Mouse (Mus musculus): ENCODE measurements around the gene Ccdc70.
"Not testable (repeated sequence)": the region's sequence is repeated elsewhere in the genome, so short reads cannot be mapped to it uniquely, and the experiment has no call there.

The Ccdc70 gene

GRCm38 (mm10) chr8:21969475-21969874, at the start of gene Ccdc70:
TSS of gene Ccdc70 (plus strand) at chr8:21969775.
- in situ Hi-C loops (cut with MseI, MboI) = loop anchor here in 1 of 2 experiments (25.0 kb wide), 1 partner anchor 957 kb away; no protein-coding TSS in a partner anchor

GRCm38 (mm10) chr8:21930754-21931153, 38.8 kb upstream of the Ccdc70 start:
- in situ Hi-C loops (cut with MseI, MboI) = not testable (repeated sequence)

GRCm38 (mm10) chr8:21932610-21933009, 37.0 kb upstream of the Ccdc70 start, which contains the start of gene Defb15:
TSS of gene Defb15 (minus strand) at chr8:21932710.
- in situ Hi-C loops (cut with MseI, MboI) = no loop called here

DNA sequence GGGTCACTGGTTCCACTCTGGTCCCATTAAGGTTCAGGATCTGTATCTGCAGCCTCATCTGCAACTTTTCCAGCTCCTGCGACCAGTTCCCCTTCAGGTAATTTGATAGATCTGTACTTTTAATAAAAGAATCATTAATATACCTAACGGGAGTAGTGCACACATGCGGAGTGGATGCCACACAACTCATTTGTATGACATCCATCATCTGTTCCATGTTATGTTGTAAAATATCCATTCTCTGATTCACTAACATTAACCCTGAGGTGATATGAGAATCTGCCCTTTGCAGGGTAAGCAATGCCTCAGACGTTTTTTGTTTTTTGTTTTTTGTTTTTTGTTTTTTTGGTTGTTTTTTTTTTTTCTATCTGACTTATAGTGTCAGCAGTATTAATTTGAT, 31.5 kb upstream of the Ccdc70 start, which contains the start of gene Defb35:
Gene Defb35 (plus strand): TSS at position 301 of the 400 bp plus-strand sequence.
- in situ Hi-C loops (cut with MseI, MboI) = not testable (repeated sequence)

GRCm38 (mm10) chr8:21946462-21946861, 23.1 kb upstream of the Ccdc70 start, which contains the start of gene Defb13:
TSS of gene Defb13 (plus strand) at chr8:21946762.
- in situ Hi-C loops (cut with MseI, MboI) = no loop called here

- in situ Hi-C loops (cut with MseI, MboI) = no loop called here
These were observed 22.1 kb upstream of the Ccdc70 start for GRCm38 (mm10) chr8:21947311-21948017.

- in situ Hi-C loops (cut with MseI, MboI) = loop anchor here (5.0 to 25.0 kb wide), 4 partner anchors 193 to 943 kb away; no protein-coding TSS in a partner anchor
These were observed 14.3 kb upstream of the Ccdc70 start for GRCm38 (mm10) chr8:21955321-21955720.

DNA sequence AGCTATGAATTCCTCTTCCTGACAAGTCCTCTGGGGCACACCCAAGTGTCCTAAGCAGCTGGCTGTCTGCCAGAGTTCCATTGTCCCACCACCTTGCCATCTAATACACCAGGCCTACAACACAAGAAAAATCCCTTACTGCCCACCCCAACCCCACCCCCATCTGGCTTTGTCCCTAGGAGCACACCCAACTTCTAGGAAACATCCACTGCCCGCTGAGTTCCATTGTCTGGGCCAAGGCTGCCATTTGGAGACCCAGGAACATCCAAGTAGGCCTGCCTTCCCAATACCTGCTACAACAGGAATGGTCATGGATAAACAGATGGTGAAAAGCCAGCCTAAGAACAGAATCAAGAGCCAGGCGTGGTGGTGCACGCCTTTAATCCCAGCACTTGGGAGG, 13.2 kb upstream of the Ccdc70 start:
- in situ Hi-C loops (cut with MseI, MboI) = loop anchor here (5.0 to 25.0 kb wide), 4 partner anchors 194 to 944 kb away; no protein-coding TSS in a partner anchor

GRCm38 (mm10) chr8:21958414-21958813, 11.2 kb upstream of the Ccdc70 start, which contains the start of gene Fam90a1a:
TSS of gene Fam90a1a (plus strand) at chr8:21958714.
- in situ Hi-C loops (cut with MseI, MboI) = loop anchor here (5.0 to 25.0 kb wide), 4 partner anchors 196 to 946 kb away; no protein-coding TSS in a partner anchor

GRCm38 (mm10) chr8:21966646-21967045, 2.9 kb upstream of the Ccdc70 start:
- in situ Hi-C loops (cut with MseI, MboI) = loop anchor here in 1 of 2 experiments (25.0 kb wide), 1 partner anchor 954 kb away; no protein-coding TSS in a partner anchor

DNA sequence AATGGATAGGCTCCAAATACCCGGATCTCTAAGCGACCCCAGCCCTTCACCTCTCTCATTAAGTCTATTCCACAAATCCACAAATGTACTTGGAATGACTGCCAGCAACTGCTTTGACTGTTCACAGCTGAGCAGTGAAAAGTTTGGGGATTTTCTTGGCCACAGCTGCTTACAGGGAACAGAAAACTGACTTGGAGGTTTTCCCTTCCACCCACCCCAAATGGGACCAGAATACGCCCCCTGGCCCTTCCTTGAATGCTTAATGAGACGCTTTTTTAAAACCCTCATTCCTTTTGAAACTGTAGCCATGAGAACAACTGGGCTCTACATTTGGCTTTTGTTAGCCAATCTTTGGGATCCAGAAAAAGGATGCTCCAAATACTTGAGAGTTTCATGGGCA, 8.6 kb downstream of the Ccdc70 start:
- in situ Hi-C loops (cut with MseI, MboI) = no loop called here

GRCm38 (mm10) chr8:21981664-21982337, 12.2 kb downstream of the Ccdc70 start:
- in situ Hi-C loops (cut with MseI, MboI) = no loop called here

DNA sequence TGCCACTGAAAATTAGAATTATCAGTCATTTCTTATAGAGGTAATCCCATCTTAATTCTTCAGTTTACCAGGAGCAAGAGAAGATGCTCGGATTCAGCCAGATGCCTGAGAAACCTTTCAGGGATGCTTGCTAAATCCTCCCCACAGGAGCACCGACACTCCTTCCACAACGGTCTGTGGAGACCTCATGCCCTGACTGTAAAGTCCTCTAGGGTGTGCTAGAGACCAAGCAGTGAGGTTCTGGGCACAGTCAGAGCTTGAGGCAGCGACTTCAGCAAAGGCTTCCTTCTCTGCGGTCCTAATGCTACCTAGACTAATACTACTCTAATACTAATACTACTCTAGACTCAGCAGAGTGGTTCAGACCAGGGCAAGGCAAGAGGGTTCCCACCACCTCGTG, 22.6 kb downstream of the Ccdc70 start:
- in situ Hi-C loops (cut with MseI, MboI) = loop anchor here in 1 of 2 experiments (10.0 kb wide), 1 partner anchor 53 kb away; no protein-coding TSS in a partner anchor

DNA sequence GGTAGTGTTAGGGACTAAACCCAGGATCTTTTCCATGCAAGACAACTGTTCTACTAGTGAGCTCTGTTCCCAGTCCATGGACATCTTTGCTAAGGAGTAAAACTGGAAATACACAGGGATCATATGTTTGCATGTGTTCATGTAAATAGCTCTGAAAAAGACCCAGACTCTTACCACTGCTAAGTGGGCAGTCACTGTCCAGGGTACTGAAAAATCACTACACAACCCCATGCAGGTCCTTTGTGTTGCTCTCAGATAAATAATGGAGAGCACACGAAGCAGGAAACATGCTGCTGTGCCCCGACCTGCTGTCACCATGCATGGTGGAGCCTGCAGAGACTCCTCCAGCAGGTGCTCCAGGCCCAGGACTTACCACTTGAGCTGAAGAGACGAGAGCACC, 25.6 kb downstream of the Ccdc70 start:
- in situ Hi-C loops (cut with MseI, MboI) = loop anchor here (5.0 to 10.0 kb wide), 2 partner anchors 47 to 50 kb away; no protein-coding TSS in a partner anchor

- in situ Hi-C loops (cut with MseI, MboI) = no loop called here
These were observed 35.4 kb downstream of the Ccdc70 start for GRCm38 (mm10) chr8:22004750-22005522.

DNA sequence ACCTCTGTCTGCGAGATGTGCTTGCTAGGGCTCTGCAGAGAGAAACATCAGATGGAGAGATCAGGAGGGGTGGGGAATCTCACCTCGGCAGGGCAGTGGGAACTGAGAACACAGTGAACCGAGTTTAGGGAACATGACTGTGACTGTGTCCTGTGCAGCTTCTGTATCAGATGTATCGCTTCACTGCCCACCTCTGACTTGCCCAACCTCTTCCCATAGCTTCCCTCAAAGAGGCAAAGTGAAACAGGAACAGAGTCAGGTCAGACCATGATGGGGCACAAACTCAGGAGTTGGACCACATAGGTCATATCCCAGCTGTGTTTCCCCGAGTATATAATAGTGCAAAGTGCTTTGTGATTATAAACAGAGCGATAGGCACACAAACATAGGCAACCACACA, 36.8 kb downstream of the Ccdc70 start:
- in situ Hi-C loops (cut with MseI, MboI) = no loop called here

DNA sequence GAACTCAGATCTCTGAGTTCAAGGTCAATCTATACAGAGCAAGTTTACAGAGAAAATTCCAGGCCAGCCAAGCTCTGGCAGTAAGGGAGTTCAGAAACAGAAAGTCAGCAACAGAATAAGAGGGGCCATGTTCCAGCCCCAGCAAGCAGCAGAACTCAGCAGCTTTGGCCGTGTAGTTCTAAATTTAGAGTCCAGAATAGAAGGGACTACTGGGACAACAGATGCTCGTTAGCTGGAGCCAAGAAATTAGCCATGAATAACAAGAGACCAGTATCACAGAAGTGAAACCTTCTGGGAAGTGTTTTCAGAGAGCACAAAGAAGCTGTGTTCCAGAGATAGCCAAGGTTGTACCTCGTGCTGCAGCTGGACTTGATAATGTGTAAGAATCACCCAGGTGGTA, 39.8 kb downstream of the Ccdc70 start:
- in situ Hi-C loops (cut with MseI, MboI) = no loop called here

DNA sequence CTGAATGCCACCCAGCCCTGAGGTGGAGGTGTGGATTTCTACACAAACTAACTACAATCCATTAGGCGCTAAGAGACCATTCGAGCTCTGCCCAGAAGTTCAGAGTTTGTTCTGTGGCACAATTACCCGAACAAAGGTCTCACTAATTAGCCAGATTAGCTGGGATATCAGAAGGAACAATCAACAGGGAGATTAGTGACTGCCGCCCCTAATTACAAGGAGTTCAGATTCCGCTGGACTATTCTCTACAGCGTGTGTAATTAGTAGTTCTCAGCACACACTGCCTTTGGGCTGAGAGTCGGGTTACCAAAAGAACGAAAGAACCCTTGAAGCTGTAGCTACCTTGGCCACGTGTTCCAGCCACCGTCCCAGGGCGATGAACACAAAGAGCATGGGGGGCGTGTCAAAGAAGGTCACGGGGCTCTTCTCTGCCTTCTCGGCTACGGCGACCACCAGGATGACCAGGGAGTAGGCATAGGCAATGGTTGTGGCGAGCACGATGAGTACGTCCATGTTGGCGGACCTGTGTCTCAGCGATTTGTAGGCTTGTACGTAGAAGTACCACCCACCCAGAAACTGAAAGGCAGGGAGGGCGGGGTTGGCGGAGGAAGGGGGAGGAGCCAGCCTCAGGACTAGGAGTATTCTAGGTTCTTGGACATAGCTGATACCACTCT, 43.6 kb downstream of the Ccdc70 start:
- in situ Hi-C loops (cut with MseI, MboI) = no loop called here

- in situ Hi-C loops (cut with MseI, MboI) = no loop called here
These were observed 48.2 kb downstream of the Ccdc70 start for GRCm38 (mm10) chr8:22017731-22018130.

- in situ Hi-C loops (cut with MseI, MboI) = no loop called here
These were observed 49.9 kb downstream of the Ccdc70 start for GRCm38 (mm10) chr8:22019498-22019897.

GRCm38 (mm10) chr8:22022244-22022643, 52.7 kb downstream of the Ccdc70 start:
- in situ Hi-C loops (cut with MseI, MboI) = no loop called here
